Mouse (Mus musculus) spleen, adult 2 months (tissue): ENCODE measurements around the gene St6galnac3.

Source experiments
- CTCF ChIP-seq: fragments of 200-500 bp; IDR thresholded peaks from 2 replicates; pipeline ENCODE4 v1.5.1; 2011; ENCODE audit warnings: mild to moderate bottlenecking, inconsistent platforms; ENCODE audit not compliant: insufficient read depth, insufficient read length, insufficient replicate concordance; ENCODE audit errors: extremely low read depth
- POLR2A ChIP-seq: fragments of 200-500 bp; IDR thresholded peaks from 2 replicates; pipeline ENCODE4 v1.6.1; 2011; ENCODE audit warnings: low read depth, low read length, inconsistent platforms

GRCm38 (mm10) chr3:153429840-153430239 lies 295.1 kb downstream of the St6galnac3 start:
- no peak for TF ChIP-seq CTCF
- no peak for TF ChIP-seq POLR2A
